Comparison of ENCODE assay signal across 16 mouse cellular contexts in genomic region chr3:127631582-127631981, GRCm38 (mm10). TPM values are rescaled to one million over a fixed set of nuclear protein-coding genes. Genes with fewer than 3 reads are reported as not detected.
DNase-seq lines count a peak whose midpoint lies in the region; ATAC-seq lines count a peak whose summit lies in the region.
"Had no signal": no experiment of that assay in that cellular context is flagged by ENCODE, and none has a peak within 500 bp of the region (broad histone marks: within the 10 kb centered on the region; RNA-seq: fewer than 3 reads in every experiment).

No protein-coding gene starts in this region.

- no peak for ATAC-seq in hindbrain, embryonic 14.5 days (ENCODE audit: low FRiP score)
- no peak for ATAC-seq in forebrain, embryonic 11.5 days (replicated peaks; ENCODE audit: low FRiP score)
- no peak for ATAC-seq in neural tube, embryonic 13.5 days (ENCODE audit: low read depth)
- ATAC-seq: lung, postnatal 0 days had no signal

- peaks cover 82% of the 10 kb centered on the region for H3K4me1 ChIP-seq in hindbrain, embryonic 10.5 days (replicated peaks)
- H3K4me1 ChIP-seq in hindbrain, embryonic 14.5 days (replicated peaks; ENCODE audit: control insufficient read depth, insufficient read depth, low read length) = peaks cover 12% of the 10 kb centered on the region; the same call in 1 of the 2 replicates
- H3K4me1 ChIP-seq in forebrain, embryonic 11.5 days (replicated peaks; ENCODE audit: control insufficient read depth, insufficient read depth, low read length) = peaks cover 26% of the 10 kb centered on the region
- peaks cover 51% of the 10 kb centered on the region for H3K4me1 ChIP-seq in neural tube, embryonic 13.5 days (replicated peaks)

- peaks cover 100% of the 10 kb centered on the region for H3K27me3 ChIP-seq in hindbrain, embryonic 10.5 days (ENCODE audit: insufficient read depth, poor library complexity, severe bottlenecking)
- peaks cover 85% of the 10 kb centered on the region for H3K27me3 ChIP-seq in hindbrain, embryonic 14.5 days (ENCODE audit: control insufficient read depth, insufficient read depth, low read length)
- peaks cover 73% of the 10 kb centered on the region for H3K27me3 ChIP-seq in forebrain, embryonic 11.5 days (ENCODE audit: control insufficient read depth, insufficient read depth, low read length)
- H3K27me3 ChIP-seq in neural tube, embryonic 13.5 days = peaks cover 87% of the 10 kb centered on the region

- no peaks in the 10 kb centered on the region for H3K9me3 ChIP-seq in hindbrain, embryonic 10.5 days
- H3K9me3 ChIP-seq in hindbrain, embryonic 14.5 days (ENCODE audit: control insufficient read depth, low read length) = no peaks in the 10 kb centered on the region
- no peaks in the 10 kb centered on the region for H3K9me3 ChIP-seq in forebrain, embryonic 11.5 days (ENCODE audit: control insufficient read depth, low read length)
- no peaks in the 10 kb centered on the region for H3K9me3 ChIP-seq in neural tube, embryonic 13.5 days
- H3K9me3 ChIP-seq: kidney, embryonic 15.5 days had no signal

- H3K9ac ChIP-seq in hindbrain, embryonic 14.5 days = no peak overlapping the region
- H3K9ac ChIP-seq in forebrain, embryonic 11.5 days (ENCODE audit: low read length) = 0 out of 2 replicates have a peak overlapping the region, but pooled peaks have one; percentile 16
- H3K9ac ChIP-seq in neural tube, embryonic 13.5 days = no peak overlapping the region
- H3K9ac ChIP-seq: kidney, embryonic 15.5 days had no signal

- peak; percentile 47 for DNase-seq in hindbrain, embryonic 10.5 days (ENCODE audit: low spot score)
- DNase-seq in hindbrain, embryonic 14.5 days (ENCODE audit: low spot score) = no peak
- DNase-seq in forebrain, embryonic 11.5 days (ENCODE audit: low spot score) = peak; percentile 64
- peak; percentile 35 for DNase-seq in induced T-regulatory cell, adult 2 months (ENCODE audit: low read depth)
- DNase-seq in left cerebral cortex, postnatal 4 days = no peak
- DNase-seq in right cerebral cortex, adult 18-20 months = no peak
- DNase-seq in gastrocnemius, postnatal 25 days = no peak
- DNase-seq: adrenal gland, postnatal 14 days; gastrocnemius, postnatal 10 days; thymus, adult 18-20 months had no signal

- H3K36me3 ChIP-seq in hindbrain, embryonic 10.5 days = no peaks in the 10 kb centered on the region
- no peaks in the 10 kb centered on the region for H3K36me3 ChIP-seq in hindbrain, embryonic 14.5 days (replicated peaks; ENCODE audit: control insufficient read depth, insufficient read depth)
- no peaks in the 10 kb centered on the region for H3K36me3 ChIP-seq in forebrain, embryonic 11.5 days (ENCODE audit: control insufficient read depth, insufficient read depth, low read length)
- H3K36me3 ChIP-seq in neural tube, embryonic 13.5 days = no peaks in the 10 kb centered on the region
- H3K36me3 ChIP-seq: kidney, embryonic 15.5 days had no signal

- no peak overlapping the region for H3K4me2 ChIP-seq in hindbrain, embryonic 14.5 days (replicated peaks)
- peak overlapping the region; percentile 71 for H3K4me2 ChIP-seq in forebrain, embryonic 11.5 days (ENCODE audit: low read depth, low read length, severe bottlenecking)
- peak overlapping the region; percentile 92; the same call in 1 of the 2 replicates for H3K4me2 ChIP-seq in neural tube, embryonic 13.5 days

- H3K4me3 ChIP-seq in hindbrain, embryonic 10.5 days = peak overlapping the region; percentile 62
- no peak overlapping the region for H3K4me3 ChIP-seq in hindbrain, embryonic 14.5 days (replicated peaks; ENCODE audit: low read length)
- no peak overlapping the region for H3K4me3 ChIP-seq in forebrain, embryonic 11.5 days (ENCODE audit: low read depth, low read length)
- H3K4me3 ChIP-seq in neural tube, embryonic 13.5 days = 0 out of 2 replicates have a peak overlapping the region, but pooled peaks have one; percentile 55

- intact Hi-C loops in left cerebral cortex, postnatal 4 days (cut with DNase I) = loop anchor here (5.0 kb wide), 1 partner anchor 126 kb away; no protein-coding TSS in a partner anchor

- peak overlapping the region; percentile 29; the same call in 1 of the 2 replicates for H3K27ac ChIP-seq in hindbrain, embryonic 10.5 days
- no peak overlapping the region for H3K27ac ChIP-seq in hindbrain, embryonic 14.5 days
- H3K27ac ChIP-seq in forebrain, embryonic 11.5 days (ENCODE audit: low read depth, low read length) = no peak overlapping the region; the same call in 1 of the 2 replicates
- H3K27ac ChIP-seq in neural tube, embryonic 13.5 days (replicated peaks) = no peak overlapping the region
- H3K27ac ChIP-seq: kidney, embryonic 15.5 days had no signal

- WGBS in hindbrain, embryonic 10.5 days = under 1% methylated on average over 10 of the region's 10 CpGs
- under 1% methylated on average over 10 of the region's 10 CpGs for WGBS in hindbrain, embryonic 14.5 days
- WGBS in forebrain, embryonic 11.5 days = under 1% methylated on average over 10 of the region's 10 CpGs
- WGBS in neural tube, embryonic 13.5 days = 0% methylated on average over 10 of the region's 10 CpGs

RNA-seq across cellular contexts. Expression of gene Neurog2, which starts 1.4 kb away (rescaled TPM):
- polyA plus RNA-seq in hindbrain, embryonic 10.5 days (2016; fragmentation: Nextera tagmentation; extraction: Ambion mirVana) = 19.9 and 50.0 TPM in 2 replicates
- 3.8 and 6.4 TPM in 2 replicates for polyA plus RNA-seq in hindbrain, embryonic 14.5 days (2014; fragmentation: Nextera tagmentation; extraction: Ambion mirVana)
- polyA plus RNA-seq in forebrain, embryonic 11.5 days (2014; fragmentation: Nextera tagmentation; extraction: Ambion mirVana) = 88.6 and 94.4 TPM in 2 replicates
- 10.1 and 13.6 TPM in 2 replicates for polyA plus RNA-seq in neural tube, embryonic 13.5 days (2015; fragmentation: Nextera tagmentation; extraction: Ambion mirVana)
- total RNA-seq in left cerebral cortex, postnatal 4 days (2021) = under 1 TPM; 0.38 to 0.40 TPM
- not detected for total RNA-seq in gastrocnemius, postnatal 25 days (2021)
- total RNA-seq: adrenal gland, postnatal 14 days; gastrocnemius, postnatal 10 days; heart, postnatal 10 days; liver, adult 2 months had no signal
- polyA plus RNA-seq: kidney, embryonic 15.5 days; liver, adult 2 months; lung, postnatal 0 days; spleen, adult 2 months had no signal

Comparison
In these comparisons a context has a peak if more than half of its experiments do, and no peak if none do; other contexts are left out.
1. DNase-seq: peak in hindbrain, embryonic 10.5 days (single experiment), forebrain, embryonic 11.5 days (single experiment) and induced T-regulatory cell, adult 2 months (single experiment); none in hindbrain, embryonic 14.5 days (single experiment), left cerebral cortex, postnatal 4 days (single experiment), right cerebral cortex, adult 18-20 months (single experiment) and gastrocnemius, postnatal 25 days (single experiment).
2. H3K4me3 ChIP-seq: peak in hindbrain, embryonic 10.5 days (single experiment) and neural tube, embryonic 13.5 days (single experiment); none in hindbrain, embryonic 14.5 days (single experiment) and forebrain, embryonic 11.5 days (single experiment).